Mouse (Mus musculus) small intestine, adult 2 months (tissue): ENCODE measurements around the gene Pttg1. TPM values are rescaled to one million over a fixed set of nuclear protein-coding genes. Genes with fewer than 3 reads are reported as not detected.

Experiments used
- H3K27ac ChIP-seq: fragments of 200-500 bp; 2 replicates; pipeline ENCODE4 v1.5.1; 2012; ENCODE audit warnings: low read depth, low read length, control low read depth, inconsistent platforms; ENCODE audit not compliant: insufficient read depth
- H3K27me3 ChIP-seq: fragments of 200-500 bp; 2 replicates; pipeline ENCODE4 v1.6.1; 2012; ENCODE audit warnings: mild to moderate bottlenecking, moderate library complexity, low read length, inconsistent platforms; ENCODE audit not compliant: control insufficient read depth, insufficient read depth
- H3K36me3 ChIP-seq: fragments of 200-500 bp; 2 replicates; pipeline ENCODE4 v1.6.1; 2012; ENCODE audit warnings: mild to moderate bottlenecking, low read length, control low read depth, inconsistent platforms; ENCODE audit not compliant: control insufficient read depth, insufficient read depth
- H3K4me1 ChIP-seq: fragments of 200-500 bp; 2 replicates; pipeline ENCODE4 v1.6.1; 2012; ENCODE audit warnings: low read length, inconsistent platforms, mixed read lengths; ENCODE audit not compliant: control insufficient read depth, insufficient read depth, insufficient read length
- H3K4me3 ChIP-seq: fragments of 200-500 bp; 2 replicates; pipeline ENCODE4 v1.5.1; 2012; ENCODE audit warnings: low read depth, mild to moderate bottlenecking, control low read depth, inconsistent platforms, low read length, moderate library complexity
- CTCF ChIP-seq: fragments of 200-500 bp; IDR thresholded peaks from 2 replicates; pipeline ENCODE4 v1.5.1; 2012; ENCODE audit warnings: low read depth, mild to moderate bottlenecking, control low read depth, inconsistent platforms, low read length, moderate library complexity, mixed read lengths; ENCODE audit not compliant: insufficient replicate concordance, insufficient read length; ENCODE audit errors: extremely low read depth
- POLR2A ChIP-seq: fragments of 200-500 bp; IDR thresholded peaks from 2 replicates; pipeline ENCODE4 v1.6.1; 2012; ENCODE audit warnings: low read depth, mild to moderate bottlenecking, control low read depth, inconsistent platforms, low read length, moderate library complexity
- WGBS: fragments of 180-500 bp; shearing (Covaris S2); methylation state at CpG from one replicate; pipeline ENCODE4 v1.1.7; 2018; 5-methylcytosine and 5-hydroxymethylcytosine counted together
- polyA plus RNA-seq: library from polyadenylated mRNA; depleted of rRNA; stranded (reverse); fragments of >200 nt; gene quantifications from 2 replicates; pipeline ENCODE4 v1.2.3, GENCODE M21; 2012; rRNA removed

The Pttg1 gene
- polyA plus RNA-seq, 1 experiment: 7.5 TPM

- H3K4me3 ChIP-seq: no peak overlapping the region
- H3K27me3 ChIP-seq: no peaks in the 10 kb centered on the region
- H3K36me3 ChIP-seq: no peaks in the 10 kb centered on the region
- no peak overlapping the region for H3K27ac ChIP-seq
- TF ChIP-seq CTCF (no peak), POLR2A (no peak)
- no peaks in the 10 kb centered on the region for H3K4me1 ChIP-seq
- WGBS: 93% methylated on average over 1 of the region's 1 CpGs
These were observed 49.5 kb downstream of the Pttg1 start for GRCm38 (mm10) chr11:43376598-43376997.

GRCm38 (mm10) chr11:43374956-43375355, 51.1 kb downstream of the Pttg1 start:
- Histone ChIP-seq H3K36me3 (no peaks in the 10 kb centered on the region), H3K4me1 (no peaks in the 10 kb centered on the region), H3K27ac (no peak overlapping the region), H3K4me3 (no peak overlapping the region), H3K27me3 (no peaks in the 10 kb centered on the region)
- WGBS: 79% methylated on average over 6 of the region's 6 CpGs
- TF ChIP-seq CTCF (no peak), POLR2A (no peak)

- Histone ChIP-seq H3K27me3 (no peaks in the 10 kb centered on the region), H3K27ac (no peak overlapping the region), H3K4me1 (no peaks in the 10 kb centered on the region), H3K36me3 (no peaks in the 10 kb centered on the region), H3K4me3 (no peak overlapping the region)
- TF ChIP-seq CTCF (no peak), POLR2A (no peak)
- WGBS: 75% methylated on average over 3 of the region's 3 CpGs
These were observed 52.7 kb downstream of the Pttg1 start for GRCm38 (mm10) chr11:43373367-43373766.

- Histone ChIP-seq H3K36me3 (no peaks in the 10 kb centered on the region), H3K27ac (no peak overlapping the region), H3K4me3 (no peak overlapping the region), H3K4me1 (no peaks in the 10 kb centered on the region), H3K27me3 (no peaks in the 10 kb centered on the region)
- TF ChIP-seq CTCF: no peak
- no peak for TF ChIP-seq POLR2A
- 86% methylated on average over 3 of the region's 3 CpGs for WGBS
These were observed 54.2 kb downstream of the Pttg1 start for GRCm38 (mm10) chr11:43371807-43372206.

Other genes with a start within 250 kb of the Pttg1 start
- gene Slu7, start 7.5 kb upstream of the Pttg1 start, polyA plus RNA-seq: 0.71 and 2.3 TPM in 2 replicates
- 2.9 and 5.9 TPM in 2 replicates for gene C1qtnf2, start 48.0 kb upstream of the Pttg1 start, polyA plus RNA-seq
- gene Ccnjl, start 102.5 kb upstream of the Pttg1 start, polyA plus RNA-seq: 7.1 and 7.9 TPM in 2 replicates
- gene 4933415A04Rik, start 160.8 kb upstream of the Pttg1 start, polyA plus RNA-seq: 0.27 and 1.0 TPM in 2 replicates
- gene Fabp6, start 175.3 kb upstream of the Pttg1 start, polyA plus RNA-seq: 6.0 TPM in 1 of 2 replicates, not detected in the other